Mouse (Mus musculus) liver, embryonic 14.5 days (tissue): ENCODE measurements around the gene Meis3.

Experiments used
- CTCF ChIP-seq: IDR thresholded peaks from 2 replicates; pipeline ENCODE4 v1.5.1; 2016; ENCODE audit warnings: antibody characterized with exemption, low read depth, control low read depth
- EP300 ChIP-seq: IDR thresholded peaks from 2 replicates; pipeline ENCODE4 v1.6.1; 2016; ENCODE audit warnings: antibody characterized with exemption, low read depth

GRCm38 (mm10) chr7:16156105-16156714 is 18.7 kb upstream of the Meis3 start:
- TF ChIP-seq CTCF: no peak
- no peak for TF ChIP-seq EP300
